Mouse (Mus musculus) cortical plate, adult 2 months (tissue): ENCODE measurements around the gene Tln2. TPM values are rescaled to one million over a fixed set of nuclear protein-coding genes. Genes with fewer than 3 reads are reported as not detected.

ENCODE experiments used
- H3K27ac ChIP-seq: fragments of 200-500 bp; 2 replicates; pipeline ENCODE4 v1.5.1; 2012; ENCODE audit warnings: low read length, control low read depth, inconsistent platforms; ENCODE audit not compliant: insufficient read depth
- H3K4me1 ChIP-seq: fragments of 200-500 bp; 2 replicates; pipeline ENCODE4 v1.6.1; 2011; ENCODE audit warnings: low read length; ENCODE audit not compliant: control insufficient read depth, insufficient read depth
- H3K4me3 ChIP-seq: fragments of 200-500 bp; 2 replicates; pipeline ENCODE4 v1.5.1; 2011; ENCODE audit warnings: mild to moderate bottlenecking, low read length, control low read depth; ENCODE audit not compliant: insufficient read depth
- CTCF ChIP-seq: fragments of 200-500 bp; IDR thresholded peaks from 2 replicates; pipeline ENCODE4 v1.5.1; 2011; ENCODE audit warnings: mild to moderate bottlenecking, control low read depth, low read length; ENCODE audit not compliant: insufficient read depth; ENCODE audit errors: extremely low read depth
- POLR2A ChIP-seq: fragments of 200-500 bp; IDR thresholded peaks from 2 replicates; pipeline ENCODE4 v1.6.1; 2011; ENCODE audit warnings: mild to moderate bottlenecking, low read length, control low read depth; ENCODE audit not compliant: insufficient read depth; ENCODE audit errors: extremely low read depth
- polyA plus RNA-seq: library from polyadenylated mRNA; depleted of rRNA; stranded (reverse); fragments of >200 nt; gene quantifications from 2 replicates; pipeline ENCODE4 v1.2.3, GENCODE M21; 2012

Tln2 gene
- polyA plus RNA-seq, 1 experiment, result 36.6 TPM

- TF ChIP-seq POLR2A (no peak), CTCF (no peak)
- Histone ChIP-seq H3K27ac (no peak overlapping the region), H3K4me3 (no peak overlapping the region), H3K4me1 (no peaks in the 10 kb centered on the region)
These were observed 319.0 kb downstream of the Tln2 start for GRCm38 (mm10) chr9:67240456-67240855.

GRCm38 (mm10) chr9:67236987-67237386 is 322.5 kb downstream of the Tln2 start:
- H3K27ac ChIP-seq, result no peak overlapping the region
- no peaks in the 10 kb centered on the region for H3K4me1 ChIP-seq
- TF ChIP-seq CTCF (no peak), POLR2A (no peak)
- no peak overlapping the region for H3K4me3 ChIP-seq

- no peak for TF ChIP-seq CTCF
- TF ChIP-seq POLR2A, result no peak
- H3K4me1 ChIP-seq, result no peaks in the 10 kb centered on the region
- H3K27ac ChIP-seq, result no peak overlapping the region
- no peak overlapping the region for H3K4me3 ChIP-seq
These were observed 323.9 kb downstream of the Tln2 start for GRCm38 (mm10) chr9:67235441-67236217.

GRCm38 (mm10) chr9:67229033-67229432 is 330.5 kb downstream of the Tln2 start:
- TF ChIP-seq CTCF, result no peak
- TF ChIP-seq POLR2A, result no peak
- Histone ChIP-seq H3K27ac (no peak overlapping the region), H3K4me3 (no peak overlapping the region), H3K4me1 (no peaks in the 10 kb centered on the region)

GRCm38 (mm10) chr9:67220388-67220787 is 339.1 kb downstream of the Tln2 start:
- Histone ChIP-seq H3K4me1 (no peaks in the 10 kb centered on the region), H3K4me3 (no peak overlapping the region), H3K27ac (no peak overlapping the region)
- TF ChIP-seq POLR2A, result no peak
- TF ChIP-seq CTCF, result peak; percentile 54

- Histone ChIP-seq H3K4me3 (no peak overlapping the region), H3K27ac (no peak overlapping the region), H3K4me1 (no peaks in the 10 kb centered on the region)
- TF ChIP-seq CTCF, result no peak
- TF ChIP-seq POLR2A, result no peak
These were observed 341.5 kb downstream of the Tln2 start for GRCm38 (mm10) chr9:67218001-67218400.

GRCm38 (mm10) chr9:67214191-67214985 is 345.1 kb downstream of the Tln2 start:
- Histone ChIP-seq H3K27ac (no peak overlapping the region), H3K4me1 (no peaks in the 10 kb centered on the region), H3K4me3 (no peak overlapping the region)
- TF ChIP-seq CTCF (no peak), POLR2A (no peak)

- H3K4me3 ChIP-seq, result no peak overlapping the region
- TF ChIP-seq POLR2A, result no peak
- peak; percentile 89 for TF ChIP-seq CTCF
- no peaks in the 10 kb centered on the region for H3K4me1 ChIP-seq
- no peak overlapping the region for H3K27ac ChIP-seq
These were observed 346.2 kb downstream of the Tln2 start for GRCm38 (mm10) chr9:67213275-67213674.

- H3K4me1 ChIP-seq, result no peaks in the 10 kb centered on the region
- no peak overlapping the region for H3K4me3 ChIP-seq
- no peak overlapping the region for H3K27ac ChIP-seq
- no peak for TF ChIP-seq CTCF
- TF ChIP-seq POLR2A, result no peak
These were observed 348.3 kb downstream of the Tln2 start for GRCm38 (mm10) chr9:67211220-67211619.

GRCm38 (mm10) chr9:67209451-67209850 is 350.1 kb downstream of the Tln2 start:
- H3K27ac ChIP-seq, result no peak overlapping the region
- H3K4me1 ChIP-seq, result no peaks in the 10 kb centered on the region

GRCm38 (mm10) chr9:67208420-67208819 is 351.1 kb downstream of the Tln2 start:
- no peak for TF ChIP-seq POLR2A
- no peak for TF ChIP-seq CTCF
- Histone ChIP-seq H3K4me3 (no peak overlapping the region), H3K4me1 (no peaks in the 10 kb centered on the region), H3K27ac (no peak overlapping the region)

More at GRCm38 (mm10) chr9:67209451-67209850, 350.1 kb downstream of the Tln2 start:
- no peak overlapping the region for H3K4me3 ChIP-seq
- no peak for TF ChIP-seq POLR2A
- TF ChIP-seq CTCF, result no peak
